Mouse (Mus musculus) R1 (cell line): ENCODE results near the gene Mrpl11.
"Not testable (repeated sequence)": the region's sequence is repeated elsewhere in the genome, so short reads cannot be mapped to it uniquely, and the experiment has no call there.

Experiments
- DNase-seq: peaks from one replicate; pipeline ENCODE4 v3.0.0-alpha.2; 2018; ENCODE audit warnings: low read depth, low spot score

Gene Mrpl11

DNA sequence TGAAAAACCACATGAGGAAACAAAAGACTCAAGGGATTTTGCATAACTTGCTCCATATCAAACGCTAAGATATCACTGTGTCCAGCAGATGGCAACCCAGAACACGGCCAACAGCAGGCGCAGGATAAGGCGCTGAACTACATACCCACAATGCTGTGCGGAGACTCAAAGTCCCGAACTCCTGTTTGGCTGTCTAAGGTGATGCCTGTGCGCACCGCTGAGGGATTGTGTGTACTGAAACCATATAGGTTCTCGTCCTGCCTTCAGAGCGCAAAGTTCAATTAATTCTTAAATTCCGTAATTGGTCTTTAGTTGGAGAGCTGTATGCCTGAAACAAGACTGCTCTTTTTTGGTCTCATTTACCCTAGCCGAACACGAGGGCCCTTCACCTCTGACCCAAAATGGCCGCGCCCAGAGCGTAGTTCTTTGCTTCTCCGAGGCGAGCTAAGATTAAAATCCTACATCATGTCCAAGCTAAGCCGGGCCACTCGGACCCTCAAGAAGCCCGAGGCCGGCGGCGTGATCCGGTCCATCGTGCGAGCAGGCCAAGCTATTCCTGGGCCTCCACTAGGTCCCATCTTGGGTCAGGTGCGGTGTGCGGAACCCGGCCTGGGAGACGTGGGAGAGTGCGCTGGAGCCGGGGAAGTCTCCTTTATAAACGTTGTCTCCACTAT is at the start of gene Mrpl11:
TSS of gene Mrpl11 (plus strand) at position 220 of the 674 bp plus-strand sequence.
- peak; percentile 97 for DNase-seq

DNA sequence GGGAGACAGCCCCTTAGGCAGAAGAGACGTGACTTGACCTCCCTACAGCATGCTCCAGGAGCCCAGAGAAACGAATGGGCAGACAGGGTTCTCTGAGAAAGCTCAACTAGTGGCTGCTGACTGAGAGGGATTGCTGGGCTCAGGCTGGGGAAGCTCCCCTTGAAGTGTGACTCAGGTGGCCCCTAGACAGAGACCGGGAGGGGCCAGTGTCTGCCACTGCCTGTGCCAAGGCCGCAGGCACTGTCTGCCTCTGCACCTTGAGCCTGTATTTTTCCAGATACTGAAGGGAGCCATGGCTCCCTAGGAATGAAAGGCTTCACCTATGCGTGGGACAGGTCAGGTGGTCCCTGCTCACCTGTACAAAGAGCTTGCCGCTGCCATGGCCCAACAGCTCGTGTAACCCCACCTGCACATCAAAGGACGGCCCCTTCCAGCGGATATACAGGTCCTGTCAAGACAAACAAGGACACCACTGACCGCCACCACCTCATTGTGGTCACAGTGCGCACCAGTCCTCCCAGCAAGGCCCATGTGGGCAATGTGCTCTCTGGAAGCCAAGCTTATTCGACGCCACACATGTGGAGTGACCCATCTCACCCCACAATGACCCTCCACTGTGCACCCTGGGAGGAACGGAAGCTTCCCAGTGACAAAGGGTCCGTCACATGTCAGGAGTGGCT is 45.9 kb upstream of the Mrpl11 start:
- DNase-seq = no peak

DNA sequence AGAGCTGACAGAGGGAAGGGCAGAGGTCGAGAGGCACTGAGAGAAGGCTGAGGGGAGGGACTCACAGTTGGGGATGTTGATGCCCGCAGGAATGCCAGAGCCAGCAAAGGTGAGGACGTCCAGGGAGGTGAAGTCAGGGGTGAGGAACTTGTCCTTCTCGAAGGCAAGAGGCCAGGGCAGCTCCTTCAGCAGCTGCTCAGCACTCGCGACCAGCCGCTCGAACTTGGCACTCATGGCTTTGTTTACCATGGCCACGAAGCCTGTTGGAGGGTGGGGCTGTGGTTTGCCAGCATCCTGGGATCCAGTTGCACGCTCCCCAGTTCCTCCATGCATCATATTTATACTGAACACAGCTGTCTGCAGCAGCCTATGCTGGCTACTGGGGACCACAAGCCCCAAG is 45.1 kb upstream of the Mrpl11 start:
- no peak for DNase-seq

DNA sequence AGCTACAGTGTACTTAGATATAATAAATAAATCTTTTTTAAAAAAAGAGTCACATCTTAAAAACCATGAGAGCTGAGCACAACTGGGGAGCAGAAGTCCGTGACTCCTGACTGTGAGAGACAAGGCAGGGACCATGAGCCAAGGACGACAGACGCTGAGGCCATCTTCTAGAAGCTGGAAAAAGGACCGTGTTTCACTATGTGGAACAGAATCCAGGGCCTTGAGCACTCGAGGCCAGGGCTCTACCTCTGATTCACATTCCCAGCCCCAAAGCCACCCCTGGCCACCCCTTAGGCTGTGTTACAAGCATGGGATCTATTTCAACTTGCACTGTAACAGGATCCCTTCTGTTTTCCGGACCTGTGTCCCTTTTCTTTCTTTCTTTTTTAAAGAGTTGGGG is 42.3 kb upstream of the Mrpl11 start:
- DNase-seq = no peak

DNA sequence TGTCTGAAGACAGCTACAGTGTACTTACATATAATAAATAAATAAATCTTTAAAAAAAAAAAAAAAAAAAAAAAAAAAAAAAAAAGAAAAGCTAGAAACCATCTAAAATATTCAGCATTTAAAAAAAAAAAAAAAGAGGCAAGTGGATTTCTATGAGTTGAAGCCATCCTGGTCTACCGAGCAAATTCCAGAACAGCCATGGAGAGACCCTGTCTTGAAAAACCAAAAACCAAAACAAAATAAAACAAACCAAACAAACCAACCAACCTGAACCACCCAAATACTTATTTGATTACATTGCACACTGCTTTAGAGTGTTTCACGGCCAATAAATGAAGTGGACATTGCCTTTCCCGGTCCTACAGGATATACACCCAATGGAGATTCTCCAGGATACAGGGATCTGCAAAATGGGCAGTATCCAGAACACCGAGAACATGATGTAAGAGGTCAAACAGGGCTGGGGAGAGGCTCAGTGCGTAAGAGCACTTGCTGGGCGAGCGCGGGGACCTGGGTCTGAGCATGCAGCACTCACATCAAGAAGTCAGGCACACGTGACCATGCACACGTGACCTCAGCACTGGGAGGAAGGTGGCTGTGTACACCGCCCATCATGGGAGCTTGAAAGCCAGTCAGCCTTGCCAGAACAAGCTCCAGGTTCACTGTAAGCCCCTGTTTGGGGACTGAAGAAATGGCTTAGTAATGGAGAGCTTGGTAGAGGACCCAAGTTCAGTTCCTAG is 36.7 kb upstream of the Mrpl11 start:
- peak; percentile 85 for DNase-seq

DNA sequence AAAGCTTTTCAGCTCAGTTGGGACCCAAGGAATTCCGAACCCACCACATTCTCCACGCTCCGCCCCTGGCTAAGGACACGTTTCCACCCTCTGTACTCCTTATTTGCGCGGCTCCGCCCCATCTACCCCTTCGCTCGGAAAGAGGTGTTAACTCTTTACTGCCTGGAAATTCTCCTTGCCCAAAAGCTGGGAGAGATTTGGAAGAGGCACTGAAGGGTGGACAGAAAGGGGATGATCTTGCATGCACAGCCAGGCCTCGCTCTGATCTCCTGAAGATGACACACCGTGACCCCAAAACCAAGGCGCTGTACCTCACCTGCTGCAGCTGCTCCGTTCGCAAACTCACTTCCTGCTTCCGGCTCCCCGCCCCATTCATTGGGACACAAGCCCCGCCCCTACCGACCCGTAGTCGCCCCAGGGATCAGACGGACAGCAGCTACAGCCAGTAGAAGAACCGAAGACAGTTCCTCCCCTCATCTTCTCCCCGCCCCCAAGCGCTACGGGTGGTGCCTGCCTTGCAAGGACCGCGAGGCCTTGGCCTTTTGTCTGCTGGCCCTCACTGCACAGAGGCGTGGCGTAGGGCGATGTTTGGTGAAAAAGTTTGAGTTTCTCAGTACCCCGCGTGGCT is 33.9 kb upstream of the Mrpl11 start, which contains the start of gene Dpp3:
TSS of gene Dpp3 (minus strand) at position 384 of the 628 bp plus-strand sequence.
- DNase-seq = peak; percentile 99

DNA sequence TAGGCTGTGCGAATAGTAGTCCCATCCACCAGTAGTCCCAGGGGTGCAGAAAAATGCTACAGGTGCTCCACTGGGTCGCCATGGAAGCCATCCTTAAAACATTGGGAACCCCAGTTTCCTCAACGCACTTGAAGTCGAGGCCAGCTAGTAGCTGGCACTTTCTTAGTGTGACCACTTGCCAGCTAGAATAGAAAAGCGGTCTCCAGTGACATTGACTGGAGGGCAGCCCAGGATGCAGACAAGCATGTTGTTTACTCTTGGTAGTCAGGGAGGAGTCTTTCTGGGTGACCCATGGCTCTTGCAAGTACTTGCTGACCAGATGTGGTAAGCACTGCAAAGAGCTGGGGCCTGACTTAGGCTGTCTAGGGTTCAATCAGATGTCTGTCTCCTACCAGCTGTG is 33.2 kb upstream of the Mrpl11 start:
- no peak for DNase-seq

DNA sequence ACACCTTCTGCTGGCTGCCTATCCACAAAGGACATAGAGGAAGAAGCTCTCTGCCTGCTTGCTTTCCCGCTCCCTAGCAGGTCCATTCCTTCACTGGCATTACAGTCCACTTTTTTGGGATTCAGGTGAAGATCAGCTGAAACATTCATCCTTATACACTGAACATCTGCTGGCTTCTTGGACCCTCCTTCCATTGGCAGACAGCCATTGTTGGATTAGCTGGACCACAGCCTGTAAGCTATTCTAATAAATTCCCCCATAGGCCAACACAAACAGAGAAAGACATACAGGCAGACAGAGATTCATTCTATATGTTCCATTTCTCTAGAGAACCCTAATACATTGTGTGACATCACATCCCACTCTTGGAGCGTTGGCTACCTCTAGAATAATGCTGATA is 25.1 kb upstream of the Mrpl11 start:
- DNase-seq = no peak

DNA sequence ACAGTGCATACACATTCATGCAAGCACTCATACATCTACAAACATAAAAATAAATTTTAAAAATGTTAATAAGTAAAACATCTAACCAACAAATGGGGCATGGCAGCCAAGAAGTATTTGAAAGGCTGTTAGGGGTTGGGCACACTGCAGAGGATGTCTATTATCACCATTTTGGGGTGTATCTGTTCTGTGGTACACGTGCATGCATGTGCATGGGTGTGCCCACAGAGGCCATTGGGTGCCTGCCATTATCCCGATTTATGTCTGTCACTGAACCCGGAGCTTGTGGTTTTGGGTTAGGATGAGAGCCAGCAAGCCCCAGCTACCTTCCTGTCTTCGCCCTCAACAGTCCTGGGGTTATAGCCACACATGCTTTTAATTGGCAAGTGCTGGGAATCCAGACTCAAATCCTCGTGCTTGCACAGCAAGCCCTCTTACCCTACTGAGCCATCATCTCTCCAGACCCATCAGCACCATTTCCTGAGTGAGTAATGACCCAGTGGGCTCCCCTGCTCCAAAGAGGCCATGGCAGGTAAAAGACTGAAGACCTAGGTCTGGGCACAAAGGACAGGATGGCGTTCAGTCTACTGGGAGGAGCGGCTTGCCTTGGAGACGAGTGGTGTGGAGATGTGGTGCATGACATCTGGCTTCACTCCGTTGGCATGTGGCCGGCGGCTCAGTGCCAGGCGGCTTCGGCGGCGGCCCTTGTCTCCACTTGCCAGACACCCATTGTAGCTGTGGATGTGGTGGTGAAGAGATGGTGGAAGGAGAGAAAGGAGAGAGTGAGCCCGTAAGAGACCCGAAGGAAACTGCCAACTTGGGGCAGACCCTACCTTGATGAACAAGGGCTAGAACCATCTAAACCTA is 24.3 kb upstream of the Mrpl11 start:
- no peak for DNase-seq

DNA sequence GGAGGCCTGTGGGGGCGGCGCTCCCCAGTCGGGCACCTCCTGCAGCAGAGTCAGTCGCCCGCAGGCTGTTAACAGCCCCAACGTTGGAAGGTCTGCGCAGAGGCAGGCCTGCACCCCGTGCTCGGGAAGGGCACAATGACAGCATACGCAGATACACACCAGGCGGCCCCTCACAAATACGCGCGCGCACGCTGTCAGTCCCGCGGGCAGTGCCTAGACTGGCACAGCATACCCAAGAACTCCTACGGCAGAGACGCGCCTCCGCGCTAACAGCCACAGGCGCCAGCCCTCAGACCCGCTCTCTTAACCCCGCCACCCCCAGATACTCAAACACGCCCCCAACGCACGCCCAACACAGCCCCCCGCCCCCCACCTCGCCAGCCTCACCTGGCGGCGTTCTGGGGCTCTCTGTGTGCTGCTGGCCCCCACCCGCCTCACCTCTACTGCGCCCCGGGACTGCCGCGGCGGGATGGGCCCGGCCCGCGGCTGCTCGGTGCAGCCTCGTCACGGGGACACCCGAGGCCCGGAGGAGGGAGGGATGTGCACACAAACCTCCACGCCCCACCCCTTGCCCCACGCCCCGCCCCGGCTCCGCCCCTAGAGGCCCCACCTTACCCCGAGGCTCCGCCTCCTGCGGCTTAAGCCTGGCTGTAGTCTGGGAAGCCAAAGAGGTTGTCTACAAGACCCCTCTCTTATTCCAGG is 19.2 kb upstream of the Mrpl11 start, which contains the start of gene Peli3:
TSS of gene Peli3 (minus strand) at position 577 of the 702 bp plus-strand sequence.
- DNase-seq = peak; percentile 88

DNA sequence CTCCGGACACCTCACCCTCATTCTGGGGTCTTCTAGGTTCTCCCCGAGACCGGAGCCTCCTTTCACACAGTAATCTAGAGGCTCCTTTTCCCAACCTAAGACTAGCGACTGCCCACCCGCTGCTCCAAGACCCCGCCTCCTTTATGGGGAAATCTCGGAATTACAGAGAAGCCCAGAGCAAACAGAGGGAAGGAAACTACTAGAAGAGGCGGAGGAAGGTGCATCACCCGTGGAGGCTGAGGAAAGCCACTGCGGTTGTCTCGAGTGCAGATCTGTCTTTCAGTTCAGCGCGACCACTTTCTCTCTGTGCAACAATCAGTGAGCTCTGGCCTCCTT is 18.7 kb upstream of the Mrpl11 start:
- no peak for DNase-seq

DNA sequence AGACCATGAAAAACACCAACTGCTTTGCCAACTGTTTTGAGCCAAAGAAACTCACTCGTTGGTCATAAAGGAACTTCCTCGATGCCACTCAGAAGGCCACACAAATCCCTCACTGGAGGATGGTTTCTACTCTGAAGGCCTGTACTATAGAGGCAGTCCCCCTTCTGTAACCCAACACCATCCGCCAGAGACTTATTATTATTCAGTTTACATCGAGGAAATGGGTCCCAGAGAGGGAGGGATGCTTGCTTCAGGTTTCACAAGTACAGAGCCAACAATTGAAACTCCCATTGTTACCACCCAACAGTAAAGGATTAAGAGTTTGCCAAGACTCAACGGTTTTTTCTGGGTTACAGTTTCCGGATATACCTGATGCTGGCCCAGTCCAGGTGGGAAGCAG is 16.4 kb upstream of the Mrpl11 start:
- peak; percentile 83 for DNase-seq

DNA sequence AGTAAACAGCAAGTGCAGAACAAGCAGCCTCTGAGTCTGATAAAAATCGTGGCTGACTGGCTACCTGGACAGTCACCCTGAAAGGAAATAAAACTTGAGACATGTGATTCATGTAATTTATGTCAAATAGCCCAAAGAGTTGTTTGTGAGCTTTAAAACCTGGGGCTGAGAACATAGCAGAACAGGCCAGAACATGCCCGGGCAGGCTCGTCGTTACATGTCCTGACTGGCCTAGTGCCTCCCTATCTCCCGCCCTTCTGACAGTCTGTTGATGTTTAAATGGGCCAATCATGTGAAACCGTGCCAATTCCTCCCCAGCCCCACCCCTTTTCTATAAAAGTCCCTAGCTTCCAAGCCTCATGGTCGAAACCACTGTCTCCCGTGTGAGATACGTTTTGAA is 13.3 kb upstream of the Mrpl11 start:
- DNase-seq = not testable (repeated sequence)

DNA sequence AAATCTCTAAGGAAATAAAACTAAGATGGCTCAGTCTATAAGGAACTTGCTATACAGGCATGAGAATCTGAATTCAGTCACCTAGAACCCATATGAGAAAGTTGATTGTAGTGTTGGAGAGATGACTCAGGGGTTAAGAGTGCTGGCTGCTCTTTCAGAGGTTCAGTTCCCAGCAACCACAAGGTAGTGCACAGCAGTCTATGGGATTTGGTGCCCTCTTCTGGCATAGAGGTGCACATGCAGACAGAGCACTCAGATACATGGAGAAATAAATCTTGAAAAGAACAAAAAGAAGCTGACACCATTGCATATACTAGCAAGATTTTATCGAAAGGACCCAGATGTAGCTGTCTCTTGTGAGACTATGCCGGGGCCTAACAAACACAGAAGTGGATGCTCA is 6.3 kb downstream of the Mrpl11 start:
- peak; percentile 78 for DNase-seq

DNA sequence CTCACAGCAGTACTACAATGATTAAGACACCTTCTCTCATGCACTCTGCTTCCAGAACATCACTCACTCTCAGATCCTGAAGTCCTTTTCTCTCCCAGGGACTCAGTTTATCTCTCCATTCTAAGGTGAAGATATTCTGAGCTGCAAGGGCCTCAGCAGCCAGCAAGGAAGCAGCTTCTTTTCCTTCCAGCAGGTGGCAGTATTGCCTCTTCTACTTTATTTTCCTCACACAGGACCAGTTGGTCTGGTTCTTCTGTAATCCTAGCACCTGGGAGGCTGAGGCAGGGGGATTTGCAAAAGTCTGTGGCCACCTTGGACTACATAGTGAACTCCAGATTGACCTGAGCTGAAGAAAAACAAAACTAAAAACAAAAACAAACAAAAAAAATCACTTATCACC is 19.8 kb downstream of the Mrpl11 start:
- peak; percentile 79 for DNase-seq

DNA sequence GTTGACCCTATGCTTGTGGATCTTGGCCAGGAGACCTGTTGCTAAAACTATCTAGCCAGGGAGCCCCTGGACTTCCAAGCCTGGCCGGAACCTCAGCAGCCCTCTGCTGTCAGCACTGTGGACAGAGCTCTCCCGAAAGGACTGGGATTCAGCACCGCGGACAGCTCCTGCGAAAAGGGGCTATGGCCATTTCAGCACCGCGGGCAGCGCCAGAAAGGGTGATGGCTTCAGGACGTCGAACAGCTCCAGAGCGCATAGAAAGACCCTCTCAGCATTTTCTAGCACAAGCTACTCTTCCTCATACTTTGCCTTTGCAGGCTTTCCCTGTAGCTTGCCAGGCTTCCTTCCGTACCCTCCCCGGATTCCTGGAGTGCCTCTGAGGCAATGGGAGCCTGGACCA is 27.1 kb downstream of the Mrpl11 start:
- DNase-seq = peak; percentile 90

DNA sequence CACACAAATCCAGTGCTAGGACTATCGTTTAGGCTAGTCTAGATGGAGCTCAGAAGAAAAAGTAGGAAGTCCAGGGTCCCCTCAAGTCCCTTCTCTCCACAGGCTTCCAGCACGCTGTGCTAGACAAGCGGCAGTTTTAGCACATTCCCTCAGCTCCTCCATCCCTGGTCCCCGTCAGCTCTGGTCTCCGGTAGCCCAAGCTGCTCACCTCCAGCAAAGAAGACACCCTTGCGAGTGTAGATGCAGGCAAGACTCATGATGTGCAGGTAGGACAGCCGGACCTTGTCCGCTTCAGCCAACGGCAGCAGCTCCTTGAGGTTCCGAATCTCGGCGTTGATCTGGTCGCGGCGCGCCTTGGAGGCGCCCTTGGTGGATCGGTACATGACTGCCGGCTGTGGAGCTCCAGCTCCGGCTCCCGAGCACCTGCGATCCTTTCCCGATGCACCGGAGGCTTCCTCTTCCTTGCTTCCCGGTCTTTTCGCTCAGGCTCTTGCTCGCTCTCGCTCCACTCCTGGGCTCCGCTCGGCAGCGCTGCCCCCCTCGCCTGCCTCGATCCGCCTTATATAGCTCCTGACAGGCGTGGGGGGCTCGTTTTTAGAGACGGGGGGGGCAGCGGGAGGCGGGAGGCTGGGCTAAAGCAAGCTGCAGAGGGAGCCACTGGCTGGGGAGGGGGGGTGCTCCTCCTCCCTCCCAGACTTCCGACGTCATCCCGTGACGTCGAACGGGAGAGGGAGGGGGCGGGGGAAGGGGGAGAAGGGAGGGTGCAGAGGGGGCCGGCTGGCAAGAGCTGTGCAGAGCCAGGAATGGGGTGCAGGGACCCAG is 27.7 kb downstream of the Mrpl11 start:
- DNase-seq = no peak

DNA sequence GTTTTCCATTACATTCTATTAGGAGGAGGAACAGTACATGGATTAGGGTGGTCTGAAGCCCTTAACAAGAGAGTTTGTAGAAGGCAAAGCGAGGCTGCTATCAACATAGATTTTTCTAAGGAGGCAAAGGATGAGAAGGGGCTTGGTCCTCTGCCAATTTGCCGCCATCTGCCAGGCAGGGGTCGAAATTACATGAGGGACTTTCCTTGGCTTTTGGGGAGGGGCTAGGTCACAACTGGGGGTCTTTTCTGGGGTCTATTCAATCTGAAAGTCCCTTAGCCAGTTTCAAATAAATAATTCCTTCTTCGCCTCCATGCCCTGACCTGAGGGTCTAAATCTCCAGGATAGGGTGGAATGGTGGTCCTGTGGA is 28.3 kb downstream of the Mrpl11 start, which contains the start of gene Npas4:
TSS of gene Npas4 (minus strand) at position 61 of the 370 bp plus-strand sequence.
- no peak for DNase-seq

DNA sequence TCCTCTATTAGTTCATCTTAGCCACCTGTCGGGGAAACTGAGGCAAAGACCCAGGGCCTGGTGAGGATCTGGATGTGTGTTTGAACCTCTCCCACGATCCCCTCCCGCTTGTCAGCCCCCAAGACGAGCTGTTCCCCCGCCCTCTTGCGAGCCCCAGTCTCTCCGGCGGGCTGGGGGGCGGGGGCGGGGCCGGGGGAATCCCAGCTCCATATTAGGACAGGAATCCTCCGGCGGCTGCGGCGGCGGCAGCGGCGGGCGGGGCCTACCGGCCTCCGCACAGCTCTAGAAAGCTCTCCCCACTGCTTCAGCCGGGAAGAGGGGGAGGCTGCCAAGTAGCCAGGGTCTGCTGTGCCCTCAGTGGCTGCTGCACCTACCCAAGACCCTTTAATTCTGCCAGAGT is 28.8 kb downstream of the Mrpl11 start:
- DNase-seq = peak; percentile 47

DNA sequence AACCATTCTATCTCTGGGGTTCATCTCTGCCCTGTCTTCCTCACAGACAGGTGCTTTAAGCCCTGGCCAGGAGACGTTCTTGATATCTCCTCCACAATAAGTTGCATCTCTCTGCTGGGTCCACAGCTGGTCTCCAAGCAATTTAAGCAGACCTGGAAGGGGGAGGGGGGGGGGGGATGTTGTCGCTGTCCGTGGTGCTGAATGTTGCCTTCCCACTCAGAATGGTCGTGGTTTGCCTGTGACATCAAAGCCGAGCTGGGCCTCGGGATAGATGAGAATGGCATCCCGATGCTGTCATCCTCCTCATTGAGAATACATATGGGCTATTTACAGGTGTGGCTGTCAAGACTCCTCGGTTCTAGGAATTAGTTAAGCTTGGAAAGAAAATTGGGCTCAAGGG is 30.4 kb downstream of the Mrpl11 start:
- DNase-seq = peak; percentile 32
